Mouse (Mus musculus): ENCODE measurements at regions not wholly inside any gene's neighbourhood (a gene's known extent, or its start where the extent isn't known, plus 50 kb on each side); places are given as distances from the start of the nearest gene placed in this dataset.
"Not testable (repeated sequence)": the region's sequence is repeated elsewhere in the genome, so short reads cannot be mapped to it uniquely, and the experiment has no call there.

DNA sequence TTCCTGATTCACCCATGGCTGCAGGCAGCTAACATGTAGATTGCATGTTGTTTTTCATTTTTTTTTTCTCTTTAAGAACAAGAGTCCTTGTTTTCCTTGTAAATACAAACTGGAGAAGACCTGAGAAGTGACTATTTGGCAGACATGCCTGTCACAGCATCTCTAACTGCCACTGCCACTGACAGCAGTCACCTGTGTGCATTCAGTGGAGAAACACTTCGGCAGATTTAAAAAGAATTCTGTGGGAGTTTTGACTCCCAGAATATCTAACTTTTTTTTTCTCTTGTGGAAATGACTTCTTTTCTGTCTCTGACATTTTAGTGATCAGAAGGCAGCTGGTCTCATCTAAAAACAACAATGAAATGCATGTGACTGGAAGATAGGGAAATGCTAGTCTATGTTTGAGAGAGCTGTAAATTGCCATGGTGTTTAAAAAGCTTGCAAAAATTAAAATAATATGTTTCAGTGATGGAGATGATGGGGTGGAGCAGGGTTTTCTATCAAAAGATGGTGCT is 526.0 kb upstream of the Agtr1b start:
- no peak for DNase-seq

DNA sequence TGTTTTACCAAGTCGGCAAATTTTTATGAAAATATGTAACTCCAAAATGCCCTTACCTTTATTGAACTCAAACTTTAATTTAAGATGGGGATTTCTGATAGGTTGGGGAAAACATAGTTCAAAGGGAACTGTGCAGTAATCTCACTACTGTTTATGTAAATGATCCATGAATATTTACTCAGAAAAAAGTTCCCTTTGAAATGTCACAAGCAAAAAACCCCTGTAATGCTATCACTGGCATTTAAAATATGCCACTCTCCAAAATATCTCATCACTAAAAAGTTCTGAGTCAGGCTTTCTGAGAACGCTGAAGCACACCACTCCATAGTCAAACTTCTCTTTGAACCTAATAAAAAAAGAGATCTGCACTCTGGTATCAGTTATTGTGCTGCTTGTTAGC is 497.3 kb upstream of the Agtr1b start:
- no peak for DNase-seq

DNA sequence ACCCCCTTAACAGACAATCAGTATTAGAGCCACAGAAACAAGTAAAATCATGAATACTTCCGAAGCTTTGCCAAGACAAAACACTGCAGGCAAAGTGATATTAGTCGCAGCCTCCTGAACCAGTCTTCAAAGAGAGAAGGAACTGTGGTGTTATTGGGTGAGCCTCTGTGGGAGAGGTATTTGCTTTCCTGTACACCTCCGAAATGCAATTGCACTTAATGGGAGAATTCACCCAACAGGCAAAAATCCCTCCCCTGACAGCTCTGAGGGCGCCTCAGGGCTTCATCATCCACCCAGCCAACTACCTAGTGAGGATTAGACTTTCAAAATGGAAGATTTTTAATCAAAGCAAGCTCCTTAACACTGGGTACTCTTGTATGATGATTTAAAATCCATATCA is 464.1 kb upstream of the Agtr1b start:
- DNase-seq = no peak

DNA sequence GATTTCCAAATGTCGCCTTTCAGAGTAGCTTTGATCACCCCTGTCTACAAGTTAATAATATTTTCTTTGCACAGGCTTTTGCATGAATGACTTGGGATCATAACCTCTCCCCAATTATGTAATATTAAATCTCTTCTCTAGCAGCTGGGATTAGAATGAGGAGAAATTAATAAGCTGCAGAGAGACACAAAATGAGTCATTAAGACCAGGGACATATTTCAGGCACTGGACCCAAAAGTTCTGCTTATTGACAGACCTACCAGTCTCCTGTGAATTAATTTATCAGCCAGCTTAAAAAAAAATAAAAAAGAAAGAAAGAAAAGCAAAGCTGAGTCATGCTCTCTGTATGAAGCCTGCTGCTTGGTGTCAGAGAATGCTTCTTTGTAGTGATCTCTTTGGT is 462.4 kb upstream of the Agtr1b start:
- DNase-seq = no peak

DNA sequence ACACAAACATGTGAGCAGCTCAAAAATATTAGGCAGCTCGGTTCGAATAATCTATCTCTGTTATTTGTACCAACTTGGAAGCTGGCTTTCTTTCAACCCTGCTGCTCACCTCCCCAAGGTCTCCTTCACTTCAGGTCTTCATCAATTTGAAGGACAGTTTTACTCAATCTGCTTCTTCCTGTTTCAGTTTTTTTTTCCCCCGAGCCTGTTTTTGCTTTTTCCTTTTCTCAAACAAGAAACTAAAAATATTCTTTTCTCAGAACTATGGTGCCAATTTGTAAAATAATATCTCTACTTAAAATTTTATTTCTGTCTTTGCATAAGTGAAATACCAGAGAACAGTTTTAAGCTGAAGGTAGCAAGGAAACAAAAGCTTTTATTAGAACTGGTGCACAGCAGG is 461.8 kb upstream of the Agtr1b start:
- no peak for DNase-seq

DNA sequence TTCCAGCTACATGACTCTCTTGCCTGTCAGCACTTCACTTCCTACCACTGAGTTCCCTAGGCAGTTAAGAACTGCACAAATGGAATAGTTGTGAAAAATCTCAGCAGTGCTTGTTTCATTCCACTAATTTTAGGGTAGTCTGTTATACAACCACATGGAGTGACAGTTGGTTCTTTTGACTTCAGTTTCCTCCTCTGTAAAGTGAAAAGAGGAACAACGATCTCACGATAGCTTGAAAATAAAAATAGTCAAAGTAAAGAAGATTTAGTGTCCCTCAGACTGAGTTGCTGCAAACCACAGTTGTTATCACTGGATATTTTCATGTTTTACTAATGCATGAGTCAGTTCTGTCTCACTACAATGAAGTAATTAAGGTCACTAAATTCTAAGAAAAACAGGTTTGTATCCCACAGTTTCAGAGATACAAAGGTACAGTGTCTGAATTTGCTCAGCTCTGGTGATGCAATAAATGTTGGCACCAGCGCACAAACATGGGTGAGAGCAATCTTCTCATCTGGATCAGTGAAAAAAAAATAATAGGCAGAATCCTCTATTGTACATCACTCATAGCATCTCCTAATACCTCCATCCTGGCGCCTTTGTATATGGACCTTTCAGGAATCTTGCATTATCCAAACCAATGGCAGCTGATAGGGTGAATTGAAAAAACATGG is 458.8 kb upstream of the Agtr1b start:
- DNase-seq = no peak

DNA sequence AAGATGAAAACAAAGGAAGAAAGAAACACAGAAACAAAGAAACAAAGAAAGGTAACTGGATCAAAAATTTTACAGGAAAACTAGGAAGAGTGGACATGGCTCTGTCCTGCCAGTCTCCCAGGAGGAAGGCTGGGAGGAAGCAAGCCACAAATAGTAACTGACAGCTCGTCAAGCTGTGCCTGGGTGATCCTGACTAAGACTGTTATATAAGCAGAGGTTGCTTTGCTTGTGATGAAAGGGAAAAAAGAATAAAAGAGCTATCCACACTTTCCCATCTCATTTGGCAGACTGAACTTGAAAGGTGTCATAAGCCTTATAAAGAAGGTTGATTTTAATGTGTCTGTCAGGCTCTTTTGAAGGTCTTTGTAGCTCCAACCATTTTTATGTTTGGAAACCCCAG is 455.2 kb upstream of the Agtr1b start:
- DNase-seq = no peak

DNA sequence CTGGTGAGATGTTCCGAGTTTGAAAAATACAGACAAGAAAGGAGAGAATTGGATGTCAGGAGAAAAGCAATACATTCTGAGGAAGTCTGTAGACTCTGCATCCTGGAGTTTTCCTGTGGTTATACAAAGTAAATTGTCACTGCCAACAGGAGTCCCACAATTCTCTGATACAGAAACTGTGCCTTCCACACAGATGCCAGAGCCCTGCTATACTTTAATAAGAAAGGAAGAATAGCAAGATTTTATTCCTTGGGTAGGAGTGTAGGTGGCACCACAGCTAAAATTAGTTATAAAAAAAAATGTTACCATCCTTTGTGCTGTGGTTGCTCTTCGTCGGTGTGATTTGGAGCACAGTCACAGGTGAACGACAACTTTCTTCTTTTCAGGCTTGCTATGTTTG is 454.7 kb upstream of the Agtr1b start:
- no peak for DNase-seq

DNA sequence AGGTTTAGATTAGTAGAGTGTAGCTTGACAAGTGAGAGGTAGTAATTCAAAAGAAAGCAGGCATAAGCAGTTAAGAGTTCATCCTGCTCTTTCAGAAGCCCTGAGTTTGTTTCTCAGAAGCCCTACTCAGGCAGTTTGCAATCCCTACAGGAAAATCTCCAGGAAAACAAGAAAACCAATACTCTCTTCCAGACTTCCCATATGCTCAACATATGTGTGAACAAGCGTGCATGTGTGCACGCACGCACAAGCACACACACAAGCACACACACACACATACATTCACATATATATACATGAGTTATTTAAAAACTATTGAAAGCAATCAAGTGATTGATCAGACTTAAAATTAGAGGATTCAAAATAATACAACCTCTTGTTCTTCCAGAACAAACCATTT is 453.1 kb upstream of the Agtr1b start:
- no peak for DNase-seq

DNA sequence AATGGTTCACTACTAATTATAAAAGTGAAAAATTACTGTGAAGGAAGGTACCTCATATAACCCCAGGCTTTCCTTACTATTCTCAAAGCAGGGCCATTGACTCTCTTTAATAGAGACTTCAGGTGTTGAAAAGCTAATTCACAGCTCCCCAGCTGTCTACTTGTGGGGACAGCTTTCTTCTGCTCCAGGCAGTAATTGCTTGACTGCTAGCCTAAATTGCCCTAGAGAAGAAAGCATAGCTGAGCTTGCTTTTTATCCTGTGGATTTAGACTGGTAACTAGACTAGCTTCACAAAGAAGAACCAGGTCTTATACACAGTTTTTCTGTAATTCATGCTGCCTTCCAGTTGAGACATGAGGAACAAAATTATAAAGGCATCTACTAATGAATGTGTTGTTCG is 452.6 kb upstream of the Agtr1b start:
- no peak for DNase-seq

DNA sequence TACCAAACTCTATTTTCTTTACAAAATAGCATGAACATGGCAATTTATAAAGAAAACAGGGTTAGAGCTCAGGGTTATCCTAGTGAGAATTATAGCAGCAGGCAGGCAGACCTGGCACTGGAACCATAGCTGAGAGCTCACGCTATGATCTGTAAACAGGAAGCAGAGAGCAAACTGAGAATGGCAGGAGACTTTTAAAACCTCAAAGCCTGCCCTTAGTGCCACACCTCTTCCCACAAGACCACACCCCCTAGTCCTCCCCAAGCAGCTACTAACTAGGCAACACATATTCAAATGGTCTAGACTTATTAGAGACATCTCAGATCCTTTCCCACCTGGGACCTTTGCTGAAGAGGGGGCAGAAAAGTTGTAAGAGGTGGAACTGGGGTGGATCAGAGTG is 449.6 kb upstream of the Agtr1b start:
- DNase-seq = no peak

DNA sequence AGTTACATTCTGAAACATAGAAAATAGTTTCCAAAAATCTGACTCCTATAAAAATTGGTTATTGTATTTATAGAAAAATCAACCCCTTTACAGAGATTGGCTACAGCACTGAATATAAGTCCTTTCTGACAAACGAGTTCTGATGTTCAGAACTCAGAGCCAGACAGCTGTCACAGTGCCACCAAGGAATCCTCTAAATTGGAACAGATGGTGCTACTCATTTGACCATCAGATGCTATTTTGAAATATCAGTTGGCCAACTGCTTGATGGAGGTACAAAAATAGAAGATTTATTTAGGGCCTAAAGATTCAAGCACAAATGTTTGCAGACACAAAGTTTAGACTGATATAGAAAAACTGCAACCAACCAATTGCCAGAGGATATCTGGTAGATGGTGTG is 427.3 kb upstream of the Agtr1b start:
- no peak for DNase-seq

DNA sequence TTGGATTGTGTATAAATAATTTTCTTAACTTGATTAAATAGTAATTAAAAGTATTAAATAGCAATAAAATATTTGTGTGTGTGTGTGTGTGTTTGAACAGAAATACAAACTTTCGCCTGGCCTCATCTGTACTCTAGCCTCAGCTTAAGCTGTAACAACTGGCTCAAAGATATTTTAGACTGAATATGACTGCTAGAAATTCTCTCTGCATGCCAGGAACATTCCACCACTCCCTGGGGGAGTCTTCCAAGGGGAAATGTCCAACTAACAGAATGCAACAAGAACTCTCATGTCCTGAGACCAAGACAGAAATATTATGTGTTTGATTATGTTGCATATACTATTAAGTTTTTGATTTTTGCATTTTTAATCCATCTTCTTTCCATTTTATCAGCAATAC is 425.5 kb upstream of the Agtr1b start:
- DNase-seq = peak; percentile 11 to 12

DNA sequence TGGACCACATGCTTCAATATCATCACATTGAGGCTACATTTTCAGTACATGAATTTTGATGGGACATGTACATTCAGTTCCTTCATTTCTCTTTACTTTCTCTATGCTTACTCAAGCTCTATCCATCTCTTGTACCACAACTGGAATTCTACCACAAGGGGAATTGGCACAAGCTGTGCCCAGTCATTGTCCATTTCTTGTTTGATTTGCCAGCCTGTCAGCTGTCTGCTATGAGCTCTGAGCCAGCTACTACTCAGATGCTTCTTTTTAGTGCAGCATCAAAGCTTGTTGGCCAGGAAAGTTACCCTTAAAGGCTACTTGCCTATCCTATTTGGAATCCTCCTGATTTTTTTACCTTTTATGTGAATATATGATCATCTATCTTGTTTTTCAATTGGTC is 410.9 kb upstream of the Agtr1b start:
- no peak for DNase-seq

DNA sequence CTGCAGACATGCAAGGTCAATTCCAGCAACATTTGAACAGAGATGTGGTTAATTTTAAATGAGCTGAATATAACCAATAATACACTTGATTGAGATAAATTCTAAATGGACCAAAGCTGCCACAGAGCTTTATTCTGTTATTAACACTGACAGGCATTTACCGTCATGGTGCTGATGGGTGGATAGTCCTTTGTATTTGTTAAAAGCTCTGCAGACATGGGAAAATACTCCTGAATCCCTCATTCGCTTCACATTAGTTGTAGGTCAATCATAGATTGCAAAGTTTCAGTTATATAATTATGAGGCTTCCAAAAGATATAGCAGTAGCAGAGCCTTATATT is 410.0 kb upstream of the Agtr1b start:
- no peak for DNase-seq

DNA sequence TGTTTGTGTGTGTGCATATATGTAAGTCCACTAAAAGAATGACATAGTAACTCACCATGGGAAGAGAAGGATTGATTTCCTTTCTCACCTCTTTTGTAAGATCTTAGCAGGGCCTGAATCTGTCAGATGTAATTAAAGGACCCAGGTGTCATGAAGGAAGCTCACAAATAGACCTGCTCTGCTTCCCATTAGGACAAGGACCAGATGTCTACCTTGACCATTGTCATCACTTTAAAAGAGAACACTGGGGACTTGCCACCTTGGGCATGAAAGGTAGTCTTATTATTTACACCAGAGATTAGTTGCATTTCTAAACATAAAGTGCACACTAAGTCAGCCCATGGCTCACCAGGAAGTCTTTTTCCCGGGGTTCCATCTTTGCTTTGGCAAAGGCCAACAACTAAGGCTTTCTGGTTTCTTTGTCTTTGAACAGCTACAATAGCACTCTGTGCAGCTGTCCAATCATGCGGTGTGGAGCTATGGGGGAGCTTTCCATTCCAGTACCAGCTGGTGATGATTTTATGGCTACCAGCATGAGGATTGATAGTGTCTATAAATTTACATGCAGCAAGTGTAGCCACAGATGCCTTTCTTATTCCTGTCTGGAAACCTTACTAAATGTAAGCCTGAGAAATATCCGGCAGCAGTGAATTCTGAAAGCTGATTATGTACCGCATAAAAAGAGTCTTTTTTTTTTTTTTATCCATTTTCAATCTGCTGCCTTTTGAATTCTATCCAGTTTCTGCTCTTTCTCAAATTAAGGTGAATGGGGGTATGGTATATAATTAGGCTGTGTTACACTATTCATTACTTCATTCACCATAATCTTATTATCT is 409.4 kb upstream of the Agtr1b start:
- no peak for DNase-seq

DNA sequence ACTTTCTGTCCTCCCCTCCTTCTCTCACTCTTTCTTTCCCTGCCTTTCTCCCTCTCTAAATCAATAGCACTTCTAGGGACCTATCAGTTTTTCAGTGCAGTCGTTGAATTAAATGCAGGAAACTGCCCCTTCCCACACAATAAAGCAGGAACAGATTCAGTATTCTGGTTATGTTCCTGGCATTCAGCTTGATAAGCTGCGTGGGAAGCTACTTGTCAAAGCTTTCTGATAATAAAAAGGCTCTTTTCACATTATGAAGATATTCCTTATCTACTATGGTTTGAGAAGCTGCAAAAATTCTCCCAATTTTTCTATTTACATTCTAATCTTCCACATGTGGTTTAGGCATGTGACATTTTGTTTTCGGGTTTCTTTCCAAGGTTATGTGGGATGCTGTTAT is 367.3 kb upstream of the Agtr1b start:
- DNase-seq = no peak

DNA sequence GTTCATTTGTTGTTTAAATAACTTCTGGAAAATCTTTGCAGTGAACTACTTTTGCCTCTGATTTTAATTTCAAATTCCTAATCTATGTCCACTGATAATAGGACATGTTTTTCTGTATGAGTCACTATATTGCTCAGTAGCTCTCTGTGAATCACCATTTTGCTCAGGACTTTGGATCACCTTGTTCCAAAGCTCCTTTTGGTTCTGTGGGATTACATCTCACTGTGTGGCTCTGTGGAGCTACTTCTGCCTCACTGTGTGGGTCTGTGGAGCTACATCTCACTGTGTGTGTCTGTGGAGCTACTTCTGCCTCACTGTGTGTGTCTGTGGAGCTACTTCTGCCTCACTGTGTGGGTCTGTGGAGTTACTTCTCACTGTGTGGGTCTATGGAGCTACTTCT is 365.0 kb upstream of the Agtr1b start:
- DNase-seq = no peak

DNA sequence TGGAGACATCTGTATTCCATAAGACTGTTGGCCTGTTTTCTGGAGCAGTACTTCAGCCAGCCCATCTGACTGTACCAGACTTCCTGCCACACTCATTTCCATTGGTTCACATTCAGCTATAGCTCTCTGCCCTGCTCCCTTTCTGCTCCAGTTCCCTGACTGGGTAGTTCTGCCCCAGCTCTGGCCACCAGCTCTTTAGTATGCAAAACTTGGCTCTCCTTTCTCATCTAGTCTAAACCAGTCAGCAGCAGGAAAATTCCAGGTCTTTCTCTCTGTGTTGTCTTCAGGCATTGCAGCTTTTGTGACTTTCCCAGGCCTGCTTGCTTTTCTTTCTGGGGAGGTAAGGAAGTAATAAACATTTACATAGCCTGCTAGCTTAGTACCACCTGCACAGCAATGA is 363.5 kb upstream of the Agtr1b start:
- DNase-seq = peak in 1 of 2 experiments; percentile 5

DNA sequence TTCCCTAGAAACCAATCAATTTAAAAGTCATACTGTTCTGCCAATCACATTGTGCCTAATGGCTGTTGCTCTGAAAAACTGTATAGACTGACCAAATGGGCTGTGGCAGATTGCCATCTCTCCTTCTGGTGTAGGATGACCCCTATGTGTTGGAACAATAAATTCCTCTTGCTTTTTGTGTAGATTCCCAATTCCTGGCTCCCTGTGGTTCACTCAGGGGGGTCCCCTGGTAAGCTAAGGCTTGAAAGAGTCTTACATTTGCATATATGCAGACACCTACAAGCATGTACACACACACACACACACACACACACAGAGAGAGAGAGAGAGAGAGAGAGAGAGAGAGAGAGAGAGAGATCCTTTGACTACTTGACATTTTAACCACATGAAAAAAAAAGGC is 362.8 kb upstream of the Agtr1b start:
- DNase-seq = not testable (repeated sequence)

DNA sequence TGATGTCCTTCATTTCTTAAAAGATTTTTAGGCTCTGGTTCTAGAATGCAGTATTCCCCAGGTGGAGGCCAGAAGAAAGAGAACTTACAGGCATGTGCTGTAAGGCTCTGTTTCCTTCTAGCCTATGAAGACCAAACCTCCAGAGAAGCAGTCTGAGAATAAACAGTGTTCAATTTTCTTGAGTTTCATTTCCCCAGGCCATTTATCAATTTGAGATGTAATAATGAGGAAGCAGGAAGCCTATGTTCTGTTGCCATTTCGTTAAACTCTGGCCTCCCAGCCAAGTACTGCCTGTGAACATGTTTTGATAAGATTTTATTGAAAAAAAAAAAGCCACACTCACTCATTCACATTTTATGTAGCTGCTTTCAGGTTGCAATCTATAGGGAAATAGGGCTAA is 347.7 kb upstream of the Agtr1b start:
- DNase-seq = no peak

DNA sequence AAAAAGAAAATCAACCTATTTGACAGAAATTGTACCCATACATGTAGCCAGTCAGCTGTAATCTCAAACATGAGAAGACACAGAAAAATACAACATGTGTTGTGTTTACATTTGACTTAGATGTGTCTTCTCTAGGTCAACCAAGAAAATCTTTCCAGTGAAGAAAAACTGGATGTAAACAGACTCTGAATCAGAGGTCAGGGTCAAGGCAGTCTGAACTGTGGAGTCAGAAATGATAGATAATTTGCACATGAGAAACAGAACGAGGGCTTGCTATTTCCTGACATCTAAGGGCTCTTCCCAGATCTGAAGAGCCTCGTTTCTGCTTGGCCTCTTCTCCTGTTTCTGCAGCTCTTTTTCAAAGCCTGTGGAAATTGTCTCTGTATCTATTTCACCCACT is 342.7 kb upstream of the Agtr1b start:
- DNase-seq = no peak

DNA sequence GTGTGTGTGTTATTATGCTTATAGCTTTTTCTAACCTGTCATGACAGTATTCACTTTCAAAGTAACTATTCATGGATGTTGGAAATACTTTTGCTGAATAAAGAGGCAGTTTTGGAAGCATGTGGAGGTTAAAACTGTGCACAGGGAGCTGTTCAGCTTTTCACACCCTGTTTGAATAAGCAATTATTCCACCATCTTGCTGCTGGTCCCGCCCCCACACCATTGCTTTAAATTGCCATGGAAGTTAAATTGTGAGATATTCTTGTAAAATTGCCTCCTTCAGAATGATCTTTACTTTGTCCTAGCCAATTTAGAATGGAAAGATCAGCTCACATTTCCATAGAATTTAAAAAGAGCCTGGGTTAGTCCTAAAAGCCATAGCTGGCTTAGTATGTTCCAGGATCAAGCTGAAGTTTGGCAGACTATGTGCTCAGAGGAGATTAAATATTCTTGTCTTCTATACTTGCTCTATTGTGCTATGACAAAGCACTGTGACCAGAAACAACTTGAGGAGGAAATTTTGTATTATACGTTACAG is 328.4 kb upstream of the Agtr1b start:
- DNase-seq = no peak

DNA sequence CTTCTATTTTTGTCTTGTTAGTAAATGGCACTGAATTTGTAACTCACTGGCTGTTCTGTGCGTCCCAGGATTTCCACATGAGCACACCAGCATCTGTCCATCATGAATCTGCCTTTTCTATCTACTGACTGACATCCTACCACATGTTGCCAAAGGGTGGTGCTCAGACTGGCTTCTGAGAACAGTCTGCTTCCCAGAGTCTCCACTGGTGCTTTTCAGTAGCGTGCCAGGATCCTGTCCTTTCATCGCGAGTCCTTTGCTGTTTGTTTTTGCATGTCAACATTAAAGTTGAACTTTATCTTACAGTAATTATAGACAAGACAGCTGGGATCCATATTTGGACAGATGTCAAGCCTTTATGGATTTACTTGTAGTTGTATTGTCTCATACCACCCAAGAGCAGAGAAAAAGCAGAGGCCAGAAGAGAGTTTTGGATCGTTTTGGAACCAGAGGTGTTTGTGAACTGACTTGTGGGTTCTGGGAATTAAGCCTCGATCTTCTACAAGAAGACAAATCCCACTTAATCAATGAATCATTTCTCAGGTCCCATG is 314.0 kb upstream of the Agtr1b start:
- no peak for DNase-seq
